Mouse (Mus musculus): ENCODE measurements around the gene Map3k14.

GRCm38 (mm10) chr11:103261671-103262411 is 5.4 kb downstream of the Map3k14 start:
- TF ChIP-seq CTCF (IDR thresholded peaks at IDR 0.05; ENCODE audit: insufficient read depth, low read depth, low read length) = no peak
- no peak for TF ChIP-seq POLR2A (IDR thresholded peaks at IDR 0.05; ENCODE audit: insufficient read depth, low read depth, low read length)

Measured in olfactory bulb, adult 2 months (tissue).